Mouse (Mus musculus) G1E (cell line): ENCODE data around the gene Jazf1. TPM values are rescaled to one million over a fixed set of nuclear protein-coding genes. Genes with fewer than 3 reads are reported as not detected.
A peak's percentile ranks its signal among the peaks of the same experiment; 100 is the strongest.

ENCODE experiments used
- ATAC-seq: 2 replicates; pipeline ENCODE4 v1.8.0; 2016; ENCODE audit warnings: mild to moderate bottlenecking; ENCODE audit not compliant: insufficient number of reproducible peaks, poor library complexity, low FRiP score, severe bottlenecking; ENCODE audit errors: extremely low read depth
- DNase-seq: peaks from one replicate; pipeline ENCODE4 v3.0.0; 2012; ENCODE audit warnings: low spot score
- H3K27me3 ChIP-seq: 2 replicates; pipeline ENCODE4 v1.6.1; 2012; ENCODE audit warnings: mild to moderate bottlenecking, low read length, inconsistent platforms; ENCODE audit not compliant: insufficient read depth
- H3K36me3 ChIP-seq: replicated peaks from 2 replicates; pipeline ENCODE3; 2012; ENCODE audit warnings: mild to moderate bottlenecking, inconsistent platforms
- H3K4me1 ChIP-seq: 2 replicates; pipeline ENCODE4 v1.6.1; 2012; ENCODE audit warnings: low read depth, low read length, inconsistent platforms, mixed read lengths; ENCODE audit not compliant: insufficient read depth
- H3K4me3 ChIP-seq: 2 replicates; pipeline ENCODE4 v1.5.1; 2012; ENCODE audit warnings: low read depth, mild to moderate bottlenecking, inconsistent platforms, low read length, moderate library complexity, mixed read lengths
- H3K9me3 ChIP-seq: replicated peaks from 2 replicates; pipeline ENCODE4 v1.6.1; 2012; ENCODE audit warnings: inconsistent platforms
- CTCF ChIP-seq: IDR thresholded peaks from 2 replicates; pipeline ENCODE4 v1.5.1; 2012; ENCODE audit warnings: low read depth, low read length, inconsistent platforms, mixed read lengths
- GATA1 ChIP-seq: IDR thresholded peaks from 2 replicates; pipeline ENCODE4 v1.6.1; 2012; ENCODE audit warnings: borderline replicate concordance, low read length, inconsistent platforms, mixed read lengths
- GATA2 ChIP-seq: IDR thresholded peaks from 2 replicates; pipeline ENCODE4 v1.6.1; 2012; ENCODE audit warnings: low read depth, low read length, inconsistent platforms, borderline replicate concordance
- POLR2AphosphoS5 ChIP-seq: IDR thresholded peaks from 2 replicates; pipeline ENCODE4 v1.6.1; 2012; ENCODE audit warnings: low read depth, low read length, inconsistent platforms; ENCODE audit not compliant: insufficient replicate concordance
- TAL1 ChIP-seq: conservative IDR thresholded peaks from 2 replicates; pipeline ENCODE4 v1.6.1; 2012; ENCODE audit warnings: low read depth, low read length, inconsistent platforms, mixed read lengths
- polyA plus RNA-seq: library from polyadenylated mRNA; stranded (reverse); fragments of >175 nt; gene quantifications from 2 replicates; pipeline ENCODE4 v1.2.3, GENCODE M21; 2012
- total RNA-seq, 2 experiments: library from RNA; stranded (forward) in 1 of 2; stranded (reverse) in 1 of 2; fragments of 200-1000 nt in 1 of 2; fragments of >200 nt in 1 of 2; fragmentation: Nextera tagmentation in 1 of 2; gene quantifications; 2 replicates each; pipeline ENCODE4 v1.2.3; 2014 to 2017

The Jazf1 gene
- total and polyA plus RNA-seq, 3 experiments, result not detected

GRCm38 (mm10) chr6:52962600-52963429, 105.6 kb downstream of the Jazf1 start:
- Histone ChIP-seq H3K4me3 (no peak overlapping the region), H3K4me1 (no peaks in the 10 kb centered on the region), H3K36me3 (no peaks in the 10 kb centered on the region), H3K9me3 (no peaks in the 10 kb centered on the region), H3K27me3 (no peaks in the 10 kb centered on the region; the same call in 1 of the 2 replicates)
- ATAC-seq (no peak), DNase-seq (no peak)
- no peak for TF ChIP-seq GATA1
- no peak for TF ChIP-seq POLR2AphosphoS5
- no peak for TF ChIP-seq GATA2
- no peak for TF ChIP-seq TAL1
- no peak for TF ChIP-seq CTCF

DNA sequence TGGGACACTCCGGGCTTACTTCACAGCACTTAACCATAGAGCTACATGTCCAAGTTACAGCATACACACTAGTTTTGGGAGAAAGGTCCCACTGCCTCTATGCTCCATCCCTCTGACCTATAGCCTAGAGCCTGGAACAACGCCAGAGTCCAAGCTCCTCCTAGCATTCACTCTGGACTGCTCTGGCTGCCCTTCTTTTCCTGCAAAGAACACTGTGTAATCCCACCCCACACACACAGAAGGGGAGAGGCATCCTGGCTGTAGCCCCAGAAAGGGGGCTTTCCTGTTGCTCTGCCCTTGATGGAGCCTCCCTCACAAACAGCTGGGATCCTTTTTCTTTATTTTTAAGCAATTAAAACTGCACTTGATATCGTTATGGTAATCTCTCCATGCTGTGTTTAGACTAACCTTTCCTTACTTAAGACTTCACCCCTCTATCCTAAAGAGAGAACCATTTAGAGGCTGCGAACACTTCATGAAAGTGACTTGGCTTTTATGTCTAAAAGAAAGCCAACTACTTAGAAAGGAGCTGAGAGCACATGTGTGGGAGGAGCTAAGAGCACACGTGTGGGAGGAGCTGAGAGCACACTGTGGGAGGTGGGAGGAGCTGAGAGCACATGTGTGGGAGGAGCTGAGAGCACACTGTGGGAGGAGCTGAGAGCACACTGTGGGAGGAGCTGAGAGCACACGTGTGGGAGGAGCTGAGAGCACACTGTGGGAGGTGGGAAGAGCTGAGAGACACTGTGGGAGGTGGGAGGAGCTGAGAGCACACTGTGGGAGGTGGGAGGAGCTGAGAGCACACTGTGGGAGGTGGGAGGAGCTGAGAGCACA, 106.6 kb downstream of the Jazf1 start:
- DNase-seq, result no peak
- no peaks in the 10 kb centered on the region for H3K4me1 ChIP-seq
- no peak for ATAC-seq
- TF ChIP-seq GATA2 (no peak), CTCF (no peak), GATA1 (no peak), POLR2AphosphoS5 (no peak), TAL1 (no peak)
- no peaks in the 10 kb centered on the region; the same call in 1 of the 2 replicates for H3K27me3 ChIP-seq
- no peak overlapping the region for H3K4me3 ChIP-seq
- no peaks in the 10 kb centered on the region for H3K9me3 ChIP-seq
- no peaks in the 10 kb centered on the region for H3K36me3 ChIP-seq

GRCm38 (mm10) chr6:52957730-52958129, 110.7 kb downstream of the Jazf1 start:
- H3K36me3 ChIP-seq, result no peaks in the 10 kb centered on the region
- ATAC-seq (no peak), DNase-seq (peak; percentile 3)
- H3K9me3 ChIP-seq, result no peaks in the 10 kb centered on the region
- H3K27me3 ChIP-seq, result no peaks in the 10 kb centered on the region; the same call in 1 of the 2 replicates
- TF ChIP-seq CTCF, result peak; percentile 88
- no peak for TF ChIP-seq GATA1
- H3K4me3 ChIP-seq, result no peak overlapping the region
- H3K4me1 ChIP-seq, result no peaks in the 10 kb centered on the region

DNA sequence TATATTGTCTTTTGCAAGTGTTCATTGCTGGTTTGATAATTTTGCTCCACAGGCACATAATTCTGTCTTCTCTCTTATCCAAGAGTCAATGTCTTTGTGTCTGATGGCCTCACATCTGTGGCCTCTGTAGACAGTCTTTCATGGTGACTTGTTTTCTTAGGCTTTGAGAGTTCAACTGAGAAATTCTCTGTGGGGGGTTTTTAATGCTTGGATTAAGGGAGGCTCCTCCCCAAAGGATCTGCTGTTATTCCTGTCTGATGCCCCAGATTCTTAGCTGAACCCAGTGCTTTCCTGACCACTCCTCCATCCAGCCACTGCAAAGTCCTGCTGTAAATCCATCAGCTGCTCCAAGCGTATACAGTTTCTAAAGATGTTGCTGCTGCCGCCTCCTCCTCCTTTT, 112.3 kb downstream of the Jazf1 start:
- DNase-seq, result no peak

DNA sequence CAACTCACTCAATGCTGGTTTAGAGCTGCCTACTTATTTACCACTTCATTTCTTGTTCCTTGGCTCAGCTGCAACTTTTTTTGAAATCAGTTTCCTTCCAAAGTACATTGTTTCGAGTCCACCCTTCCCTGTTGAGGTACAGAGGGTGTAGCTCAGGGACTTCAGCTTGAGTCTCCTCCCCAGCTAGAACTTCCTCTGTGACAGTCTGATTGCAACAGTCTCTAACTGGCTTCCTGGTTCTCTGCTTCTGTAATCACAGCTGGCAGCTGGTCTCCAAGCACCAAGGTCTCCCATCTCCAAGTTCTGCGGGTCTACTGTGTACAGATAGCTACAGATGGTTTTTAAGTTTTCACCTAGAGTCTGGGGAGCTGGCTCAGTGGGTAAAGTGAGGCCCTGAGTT, 113.1 kb downstream of the Jazf1 start:
- H3K4me3 ChIP-seq, result no peak overlapping the region
- no peaks in the 10 kb centered on the region for H3K4me1 ChIP-seq
- TF ChIP-seq POLR2AphosphoS5, result no peak
- no peak for TF ChIP-seq TAL1
- TF ChIP-seq GATA2, result no peak
- TF ChIP-seq GATA1, result no peak
- no peak for TF ChIP-seq CTCF
- H3K9me3 ChIP-seq, result no peaks in the 10 kb centered on the region
- H3K36me3 ChIP-seq, result no peaks in the 10 kb centered on the region
- H3K27me3 ChIP-seq, result no peaks in the 10 kb centered on the region; the same call in 1 of the 2 replicates
- no peak for DNase-seq
- no peak for ATAC-seq

More for the DNA sequence above, 112.3 kb downstream of the Jazf1 start:
- Histone ChIP-seq H3K4me1 (no peaks in the 10 kb centered on the region), H3K36me3 (no peaks in the 10 kb centered on the region), H3K27me3 (no peaks in the 10 kb centered on the region; the same call in 1 of the 2 replicates), H3K9me3 (no peaks in the 10 kb centered on the region), H3K4me3 (no peak overlapping the region)
- no peak for ATAC-seq
- TF ChIP-seq TAL1, result no peak
- no peak for TF ChIP-seq GATA1
- TF ChIP-seq POLR2AphosphoS5, result no peak
- TF ChIP-seq GATA2, result no peak
- no peak for TF ChIP-seq CTCF

- ATAC-seq (no peak), DNase-seq (no peak)
- Histone ChIP-seq H3K4me3 (no peak overlapping the region), H3K4me1 (no peaks in the 10 kb centered on the region), H3K9me3 (no peaks in the 10 kb centered on the region), H3K36me3 (no peaks in the 10 kb centered on the region), H3K27me3 (no peaks in the 10 kb centered on the region)
- TF ChIP-seq POLR2AphosphoS5 (no peak), TAL1 (no peak)
Observed at GRCm38 (mm10) chr6:52954861-52955260, 113.6 kb downstream of the Jazf1 start.
